Mouse (Mus musculus) inflammation-experienced regulatory T-cells, adult 6 months (primary cell): ENCODE measurements around the gene Cish. TPM values are rescaled to one million over a fixed set of nuclear protein-coding genes. Genes with fewer than 3 reads are reported as not detected.

Experiments
- ATAC-seq: one replicate; pipeline ENCODE4 v1.8.0; 2017
- polyA plus RNA-seq, 3 experiments: library from polyadenylated mRNA; unstranded; fragments of 100-300 nt; shearing (Covaris generic); gene quantifications; one replicate each; pipeline ENCODE4 v1.2.1; 2017

Gene Cish
- polyA plus RNA-seq, 3 experiments from 2014 or later = 85.4 to 124 (median 100) TPM

- ATAC-seq = peak; percentile 56
Measured at GRCm38 (mm10) chr9:107323558-107323957, 27.7 kb downstream of the Cish start.

GRCm38 (mm10) chr9:107324799-107325561, 29.2 kb downstream of the Cish start:
- no peak for ATAC-seq

GRCm38 (mm10) chr9:107325904-107326303, 30.1 kb downstream of the Cish start:
- no peak for ATAC-seq

GRCm38 (mm10) chr9:107327879-107328620, 32.2 kb downstream of the Cish start:
- ATAC-seq = no peak

- no peak for ATAC-seq
Measured at GRCm38 (mm10) chr9:107330791-107331190, 35.0 kb downstream of the Cish start.

- ATAC-seq = peak; percentile 29
Measured at GRCm38 (mm10) chr9:107333686-107334085, 37.9 kb downstream of the Cish start.

GRCm38 (mm10) chr9:107334356-107334755, 38.5 kb downstream of the Cish start:
- peak; percentile 77 for ATAC-seq

GRCm38 (mm10) chr9:107335046-107335445, 39.2 kb downstream of the Cish start:
- no peak for ATAC-seq

GRCm38 (mm10) chr9:107335909-107336308, 40.1 kb downstream of the Cish start:
- peak; percentile 24 for ATAC-seq

GRCm38 (mm10) chr9:107336386-107336785, 40.6 kb downstream of the Cish start:
- no peak for ATAC-seq

GRCm38 (mm10) chr9:107338172-107338883, 42.5 kb downstream of the Cish start, which contains the start of gene Hemk1:
Hemk1 (minus strand) TSS chr9:107338350.
- peak; percentile 33 for ATAC-seq

GRCm38 (mm10) chr9:107340267-107340859, 44.5 kb downstream of the Cish start, which contains the start of gene 6430571L13Rik:
6430571L13Rik (plus strand) TSS chr9:107340602.
- ATAC-seq = peak; percentile 69

- no peak for ATAC-seq
Measured at GRCm38 (mm10) chr9:107340911-107341645, 45.3 kb downstream of the Cish start.

GRCm38 (mm10) chr9:107342201-107342709, 46.4 kb downstream of the Cish start:
- ATAC-seq = no peak

- ATAC-seq = no peak
Measured at GRCm38 (mm10) chr9:107343146-107343943, 47.5 kb downstream of the Cish start.

GRCm38 (mm10) chr9:107344027-107344426, 48.2 kb downstream of the Cish start:
- no peak for ATAC-seq

- no peak for ATAC-seq
Measured at GRCm38 (mm10) chr9:107346081-107346480, 50.3 kb downstream of the Cish start.

GRCm38 (mm10) chr9:107347586-107348183, 51.9 kb downstream of the Cish start:
- ATAC-seq = no peak

GRCm38 (mm10) chr9:107349321-107349720, 53.5 kb downstream of the Cish start:
- ATAC-seq = no peak
